Mouse (Mus musculus) gastrocnemius, postnatal 14 days (tissue): ENCODE measurements around the gene Olfr921. TPM values are rescaled to one million over a fixed set of nuclear protein-coding genes. Genes with fewer than 3 reads are reported as not detected.

Source experiments
- DNase-seq: peaks from one replicate; pipeline ENCODE4 v3.0.0; 2021; ENCODE audit warnings: mixed read lengths
- intact Hi-C: fragments of 180-260 bp; cut with DNase I; formaldehyde crosslinking; loops from one replicate; pipeline ENCODE4 v1.15.1; 2025; ENCODE audit warnings: low total_unique reads
- long read RNA-seq, 2 experiments: library from polyadenylated mRNA; stranded (forward); transcript quantifications; one replicate each; pipeline ENCODE4 v2.0.0; 2021
- total RNA-seq, 2 experiments: library from RNA; stranded (reverse); gene quantifications; 2 replicates each; pipeline ENCODE4 v1.2.3; 2021

Gene Olfr921
- total RNA-seq = not detected
- long read RNA-seq, experiment 1 = 0 reads
- long read RNA-seq, experiment 2 = 0 reads

GRCm38 (mm10) chr9:38772768-38773167 lies at the start of gene Olfr921:
Gene Olfr921 (plus strand): TSS chr9:38773068.
- intact Hi-C loops = no loop called here
- DNase-seq = no peak

DNA sequence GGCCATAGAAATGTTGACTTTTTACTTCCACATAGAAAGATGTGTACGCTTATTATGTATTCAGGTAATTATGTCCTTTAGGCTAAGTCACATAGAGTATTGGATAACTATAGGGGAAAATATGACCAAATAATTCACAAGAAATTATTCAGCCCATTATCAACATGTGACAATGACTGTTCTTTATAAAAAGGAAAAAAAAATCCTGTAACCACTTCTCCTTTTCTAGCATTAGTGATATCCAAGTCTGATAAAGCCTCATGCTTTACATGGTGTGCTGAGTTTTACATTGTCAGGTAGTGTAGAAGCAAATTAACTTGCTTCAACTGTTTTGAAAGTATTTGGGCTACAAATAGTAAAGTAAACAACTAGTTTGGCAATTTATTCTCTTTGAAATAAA lies 48.8 kb upstream of the Olfr921 start:
- DNase-seq = no peak
- intact Hi-C loops = no loop called here

- no peak for DNase-seq
These were observed 44.6 kb upstream of the Olfr921 start for GRCm38 (mm10) chr9:38728218-38728617.

GRCm38 (mm10) chr9:38741408-38741807 lies 31.5 kb upstream of the Olfr921 start:
- no peak for DNase-seq
- intact Hi-C loops = no loop called here

More at GRCm38 (mm10) chr9:38728218-38728617, 44.6 kb upstream of the Olfr921 start:
- intact Hi-C loops = no loop called here

GRCm38 (mm10) chr9:38744619-38745315 lies 28.1 kb upstream of the Olfr921 start:
- DNase-seq = no peak
- intact Hi-C loops = no loop called here

GRCm38 (mm10) chr9:38751999-38752398 lies 20.9 kb upstream of the Olfr921 start, which contains the start of gene Olfr920:
Gene Olfr920 (plus strand): TSS chr9:38752299.
- intact Hi-C loops = no loop called here
- no peak for DNase-seq

GRCm38 (mm10) chr9:38792689-38793088 lies 19.8 kb downstream of the Olfr921 start:
- intact Hi-C loops = no loop called here
- DNase-seq = no peak

- DNase-seq = no peak
- intact Hi-C loops = no loop called here
These were observed 32.8 kb downstream of the Olfr921 start for GRCm38 (mm10) chr9:38805696-38806095.

DNA sequence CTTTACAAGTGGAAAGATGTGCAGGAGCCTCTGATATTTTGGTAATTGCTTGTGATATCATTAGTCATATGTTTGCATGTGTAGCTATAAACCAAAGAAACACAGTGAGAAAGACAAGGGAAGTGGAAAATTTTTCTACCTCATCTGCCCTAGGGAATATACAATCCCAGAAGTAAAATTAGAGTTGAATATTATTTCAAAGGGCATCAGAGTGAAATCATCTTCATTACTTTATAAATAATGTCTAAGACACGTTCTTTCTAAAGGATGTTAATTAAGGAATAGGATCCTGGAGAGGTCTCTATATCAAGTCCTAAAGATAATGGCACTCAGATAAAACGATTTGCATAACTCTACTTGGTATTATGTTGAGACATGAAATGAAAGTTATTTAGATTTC lies 41.4 kb downstream of the Olfr921 start, which contains the start of gene Olfr922:
Olfr922 (plus strand) TSS at position 301 of the 400 bp plus-strand sequence.
- intact Hi-C loops = no loop called here
- DNase-seq = no peak

- intact Hi-C loops = no loop called here
- no peak for DNase-seq
These were observed 42.7 kb downstream of the Olfr921 start for GRCm38 (mm10) chr9:38815458-38815986.

GRCm38 (mm10) chr9:38826245-38826644 lies 53.4 kb downstream of the Olfr921 start, which contains the start of gene Olfr923:
Gene Olfr923 (plus strand): TSS chr9:38826545.
- intact Hi-C loops = no loop called here

More at GRCm38 (mm10) chr9:38826245-38826644, 53.4 kb downstream of the Olfr921 start, which contains the start of gene Olfr923:
- DNase-seq = no peak

Other genes starting within 250 kb of the Olfr921 start
- not detected for gene Olfr910, start 235.2 kb upstream of the Olfr921 start, total RNA-seq
- not detected for gene Olfr912, start 192.9 kb upstream of the Olfr921 start, total RNA-seq
- gene Olfr913, start 180.3 kb upstream of the Olfr921 start, total RNA-seq = not detected
- gene Olfr914, start 168.0 kb upstream of the Olfr921 start, total RNA-seq = not detected
- not detected for gene Olfr916, start 113.2 kb upstream of the Olfr921 start, total RNA-seq
- not detected for gene Olfr917, start 107.2 kb upstream of the Olfr921 start, total RNA-seq
- not detected for gene Olfr918, start 98.5 kb upstream of the Olfr921 start, total RNA-seq
- gene Olfr919, start 69.4 kb upstream of the Olfr921 start, total RNA-seq = not detected
- gene Vwa5a, start 54.8 kb upstream of the Olfr921 start, total RNA-seq = 10 to 100 TPM; 16.3 to 17.0 TPM
- under 1 TPM; 0.04 to 0.06 TPM for gene Olfr920, start 20.8 kb upstream of the Olfr921 start, total RNA-seq
- not detected for gene Olfr922, start 41.5 kb downstream of the Olfr921 start, total RNA-seq
- not detected for gene Olfr923, start 53.5 kb downstream of the Olfr921 start, total RNA-seq
- gene Olfr924, start 71.4 kb downstream of the Olfr921 start, total RNA-seq = not detected
- gene Olfr26, start 82.0 kb downstream of the Olfr921 start, total RNA-seq = not detected
- not detected for gene Olfr926, start 104.1 kb downstream of the Olfr921 start, total RNA-seq
- not detected for gene Olfr930, start 156.7 kb downstream of the Olfr921 start, total RNA-seq
- not detected for gene Olfr933, start 199.2 kb downstream of the Olfr921 start, total RNA-seq
- gene Olfr934, start 215.2 kb downstream of the Olfr921 start, total RNA-seq = not detected
- gene Olfr935, start 226.6 kb downstream of the Olfr921 start, total RNA-seq = not detected